Mouse (Mus musculus): ENCODE data around the gene Dnmt3a.
A peak's percentile ranks its signal among the peaks of the same experiment; 100 is the strongest.

The Dnmt3a gene

DNA sequence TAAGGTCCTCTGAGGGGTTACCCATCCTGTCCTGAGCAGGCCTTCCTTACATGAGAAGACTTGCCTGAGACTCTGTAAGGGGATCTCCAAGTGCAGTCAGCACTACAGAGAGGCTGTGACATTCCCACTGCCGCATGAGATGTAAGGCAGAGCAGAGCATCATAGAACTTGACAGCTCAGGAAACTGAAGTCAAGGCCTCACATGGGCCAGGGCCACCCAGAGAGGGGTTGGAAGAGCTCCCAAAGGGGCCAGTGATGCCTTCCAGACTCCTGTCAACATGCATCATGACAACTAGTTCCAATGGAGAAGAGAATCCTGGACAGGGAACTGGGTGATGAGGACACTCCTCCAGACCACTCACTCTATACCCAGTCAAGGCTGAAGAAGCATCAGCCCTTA is 18.3 kb upstream of the Dnmt3a start:
- no peak for DNase-seq

DNA sequence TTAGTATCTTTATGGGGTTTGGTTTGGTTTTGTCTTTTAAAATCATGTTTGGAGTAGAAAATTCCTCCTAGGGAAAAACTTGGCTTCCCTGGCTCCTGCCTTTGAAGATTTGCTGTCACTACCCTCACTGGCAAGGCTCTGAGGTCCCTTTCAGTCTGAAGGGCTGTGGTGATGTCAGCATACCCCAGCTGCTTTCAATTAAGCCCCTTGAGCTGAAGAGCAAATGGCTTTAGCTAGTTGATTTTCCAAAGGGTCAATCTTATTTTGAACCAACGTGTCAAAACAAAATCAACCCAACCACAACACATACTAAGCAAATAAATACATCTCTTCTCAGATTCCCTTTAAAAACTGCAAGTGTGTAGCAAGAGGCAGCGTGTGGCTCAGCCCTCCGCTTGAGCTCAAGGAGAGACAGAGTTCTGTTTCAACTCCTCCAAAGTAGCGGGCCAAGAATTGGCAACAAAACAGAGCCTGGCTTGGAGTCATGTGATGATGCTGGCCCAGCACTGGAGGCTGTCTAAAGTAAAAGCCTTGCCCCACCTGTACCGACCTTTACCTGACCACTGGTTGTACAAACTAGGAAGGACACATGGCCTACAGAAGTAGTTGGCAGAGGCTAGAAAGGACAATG is 17.3 kb upstream of the Dnmt3a start:
- no peak for DNase-seq

GRCm38 (mm10) chr12:3789626-3790185 is 16.1 kb upstream of the Dnmt3a start:
- no peak for DNase-seq

DNA sequence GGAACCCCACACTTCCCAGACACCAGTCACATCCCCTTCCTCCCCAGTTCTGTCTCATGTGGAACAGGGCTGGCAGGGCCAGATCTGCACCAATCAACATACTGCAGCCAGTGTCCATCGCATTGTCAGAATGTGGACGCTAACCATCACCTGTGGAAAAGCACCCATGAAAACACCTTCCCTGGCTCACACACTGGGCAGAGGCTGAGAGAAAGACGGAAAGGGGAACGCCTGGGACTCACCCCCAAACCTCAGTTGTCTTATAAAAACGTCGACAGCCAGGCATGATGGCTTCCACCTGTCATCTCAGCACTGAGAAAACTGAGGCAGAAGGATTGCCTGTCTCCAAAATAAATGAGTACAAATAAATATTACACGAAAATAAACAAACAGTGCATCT is 14.6 kb upstream of the Dnmt3a start:
- no peak for DNase-seq

- peak; percentile 99 for DNase-seq
These were observed 14.1 kb upstream of the Dnmt3a start for GRCm38 (mm10) chr12:3791732-3792131.

DNA sequence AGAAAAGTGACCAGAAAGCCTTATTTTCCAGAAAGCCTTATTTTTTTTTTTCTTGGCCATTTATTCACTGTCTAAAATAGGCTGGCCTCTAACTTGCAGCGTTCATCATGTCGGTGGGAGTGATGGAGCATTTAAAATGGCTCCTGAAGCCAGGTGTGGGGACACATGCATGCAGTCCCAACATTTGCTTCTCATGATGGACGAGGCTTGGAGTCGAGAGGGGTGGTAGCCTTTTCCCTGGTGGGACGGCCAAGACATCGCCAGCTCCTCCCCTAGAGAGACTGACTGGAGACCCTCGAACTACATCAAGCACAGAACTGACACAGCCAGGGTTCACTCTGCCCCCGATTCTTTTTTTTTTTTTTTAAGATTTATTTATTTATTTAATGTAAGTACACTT is 13.6 kb upstream of the Dnmt3a start:
- no peak for DNase-seq

DNA sequence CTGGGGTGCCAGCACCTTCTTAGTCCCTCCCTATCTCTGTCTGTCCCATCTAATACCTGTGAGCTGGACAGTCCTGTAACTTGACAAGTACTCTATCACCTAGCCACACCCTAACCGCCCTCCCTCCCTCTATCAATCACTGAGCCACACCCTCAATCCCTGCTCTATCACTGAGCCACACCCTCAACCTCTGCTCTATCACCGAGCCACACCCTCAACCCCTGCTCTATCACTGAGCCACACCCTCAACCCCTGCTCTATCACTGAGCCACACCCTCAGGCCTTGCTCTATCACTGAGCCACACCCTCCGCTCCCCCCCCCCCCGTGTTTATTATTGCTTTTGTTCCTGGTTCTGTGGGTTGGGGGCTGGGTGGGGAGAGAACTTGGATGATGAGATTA is 10.2 kb upstream of the Dnmt3a start:
- no peak for DNase-seq

GRCm38 (mm10) chr12:3799551-3799950 is 6.3 kb upstream of the Dnmt3a start:
- peak; percentile 94 for DNase-seq

GRCm38 (mm10) chr12:3806271-3806684 is 471 bp downstream of the Dnmt3a start:
- DNase-seq, result peak; percentile 98

DNA sequence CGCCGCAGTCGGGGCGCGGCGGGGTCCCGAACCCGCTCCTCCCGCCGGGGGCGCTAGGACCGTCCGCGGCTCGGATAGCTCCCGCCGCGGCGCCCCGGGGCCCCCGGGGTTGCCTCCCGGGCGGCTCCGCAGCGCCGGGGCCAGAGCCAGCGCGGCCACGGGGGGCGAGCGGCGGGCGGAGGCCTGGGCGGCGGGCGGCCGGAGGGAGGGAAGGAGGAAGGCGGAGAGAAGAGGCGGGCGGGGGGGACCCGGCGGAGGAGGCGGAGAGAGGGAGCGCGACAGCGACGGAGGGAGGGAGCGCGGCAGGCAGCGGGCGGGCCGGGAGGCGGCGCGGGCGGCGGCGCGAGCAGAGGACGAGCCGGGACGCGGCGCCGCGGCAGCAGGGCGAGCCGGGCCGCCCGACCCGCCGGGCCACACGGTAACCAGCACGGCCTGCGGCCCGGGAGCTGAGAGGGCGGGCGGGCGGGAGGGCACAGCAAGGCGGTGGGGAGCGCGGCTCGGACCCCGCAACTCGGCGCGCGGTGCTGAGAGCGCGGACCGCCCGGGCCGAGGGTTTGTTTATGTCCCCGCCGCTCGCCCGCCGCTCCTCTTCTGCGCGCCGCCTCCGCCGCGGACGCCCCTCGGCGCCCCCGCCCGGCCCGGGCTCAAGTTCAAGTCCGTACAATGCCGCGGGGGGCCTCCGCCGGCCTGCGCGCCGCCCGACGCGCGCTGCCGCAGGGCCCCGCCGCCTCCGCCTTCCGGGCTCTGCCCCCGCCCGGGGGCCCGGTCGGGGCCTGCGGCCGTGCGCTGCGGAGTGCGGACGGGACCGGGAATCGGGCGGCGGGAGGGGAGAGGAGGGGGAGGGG is 1.1 kb downstream of the Dnmt3a start:
- peak; percentile 98 for DNase-seq

GRCm38 (mm10) chr12:3807548-3808395 is 2.0 kb downstream of the Dnmt3a start:
- DNase-seq, result peak; percentile 98

DNA sequence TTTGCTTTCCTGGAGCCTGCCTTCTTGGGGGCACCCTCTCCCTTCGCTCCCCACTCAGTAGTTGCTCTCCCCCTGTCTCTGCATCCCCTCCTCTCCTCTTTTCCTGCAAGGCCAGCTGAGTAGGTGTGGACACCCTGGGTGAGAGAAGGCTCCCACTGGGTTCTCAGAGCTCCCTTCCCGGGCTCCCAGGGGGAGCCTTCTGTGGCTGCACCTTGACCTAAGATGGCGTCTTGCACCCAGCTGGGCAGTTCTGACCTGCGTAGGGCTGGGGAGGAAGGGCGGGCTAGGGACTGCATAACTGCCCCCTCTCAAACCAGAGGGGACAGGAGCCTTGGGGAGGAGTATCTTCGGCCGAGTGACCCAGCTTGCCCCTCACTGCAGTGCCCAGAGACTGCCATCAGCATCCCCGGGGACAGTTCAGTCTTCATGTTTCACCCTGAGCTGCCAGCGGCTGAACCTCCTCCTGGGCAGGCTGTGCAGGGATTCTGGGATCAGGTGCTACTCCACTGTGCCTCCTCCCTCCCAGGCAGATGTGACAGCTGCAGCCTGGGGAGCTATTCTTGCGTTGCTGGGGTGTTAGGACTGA is 2.7 kb downstream of the Dnmt3a start:
- DNase-seq, result peak; percentile 97

GRCm38 (mm10) chr12:3809520-3810180 is 3.8 kb downstream of the Dnmt3a start:
- DNase-seq, result peak; percentile 93

DNA sequence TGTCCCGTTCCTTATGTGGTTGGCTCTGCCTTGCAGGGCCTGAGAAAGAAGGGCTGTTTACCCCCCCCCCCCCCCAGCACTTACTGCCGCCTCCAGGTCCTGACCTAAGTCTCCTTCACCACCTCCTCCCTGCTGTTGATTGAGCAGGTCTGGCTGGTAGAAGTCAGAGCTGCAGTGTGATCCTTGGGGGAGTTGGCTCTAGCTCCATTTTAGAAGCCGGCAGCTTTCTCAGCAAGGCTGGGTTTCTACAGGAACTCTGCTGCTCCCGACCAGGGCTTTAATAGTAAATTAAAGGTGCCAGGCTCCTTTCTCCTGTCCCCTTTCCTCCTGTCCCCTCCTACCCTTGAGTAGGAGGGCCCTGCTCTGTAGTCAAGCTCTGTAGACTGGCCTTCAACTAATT is 4.6 kb downstream of the Dnmt3a start:
- DNase-seq, result no peak

- DNase-seq, result peak; percentile 93
These were observed 5.8 kb downstream of the Dnmt3a start for GRCm38 (mm10) chr12:3811596-3811995.

GRCm38 (mm10) chr12:3812251-3812650 is 6.4 kb downstream of the Dnmt3a start:
- peak; percentile 91 for DNase-seq

- DNase-seq, result peak; percentile 91
These were observed 7.3 kb downstream of the Dnmt3a start for GRCm38 (mm10) chr12:3813138-3813537.

DNA sequence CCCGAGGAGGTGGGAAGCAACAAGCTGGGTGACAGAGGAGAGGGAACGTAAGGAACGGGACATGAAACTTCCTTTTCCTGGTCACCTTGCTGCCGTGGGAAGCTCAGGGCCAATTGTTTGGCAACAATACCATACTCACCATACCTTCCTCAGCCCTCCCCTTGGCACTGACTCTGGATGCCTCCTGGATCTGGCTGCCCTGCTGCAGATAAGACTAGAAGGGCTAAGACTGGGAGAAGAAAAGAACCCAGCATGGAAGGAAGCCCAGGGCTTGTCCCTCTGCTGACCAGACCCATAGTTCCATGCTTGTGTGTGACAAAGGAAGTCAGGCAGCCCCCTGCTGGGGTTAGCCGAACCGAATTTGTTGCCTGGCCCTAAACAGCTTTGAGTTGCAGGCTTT is 9.6 kb downstream of the Dnmt3a start:
- no peak for DNase-seq

- no peak for DNase-seq
These were observed 11.2 kb downstream of the Dnmt3a start for GRCm38 (mm10) chr12:3817033-3817432.

- DNase-seq, result no peak
These were observed 11.8 kb downstream of the Dnmt3a start for GRCm38 (mm10) chr12:3817566-3817965.

DNA sequence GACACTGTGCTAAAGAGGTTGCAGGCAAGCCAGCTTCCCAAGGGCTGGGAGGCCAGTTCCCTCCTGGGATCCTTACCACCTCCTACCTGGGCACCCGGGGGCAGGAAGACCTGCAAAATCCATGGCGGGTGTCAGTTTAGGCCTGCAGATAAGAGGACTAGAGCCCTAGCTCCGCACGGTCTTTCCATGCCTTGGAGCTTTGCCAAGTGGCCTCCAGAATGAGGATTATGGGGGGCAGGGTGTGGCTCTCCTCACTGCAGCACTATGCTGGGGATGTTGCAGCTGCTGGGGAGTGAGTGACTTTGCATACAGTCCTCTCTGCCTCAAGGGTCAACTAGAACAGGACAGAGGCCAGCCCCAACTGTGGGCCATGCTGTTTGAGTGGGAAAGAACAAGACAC is 14.1 kb downstream of the Dnmt3a start:
- no peak for DNase-seq

DNA sequence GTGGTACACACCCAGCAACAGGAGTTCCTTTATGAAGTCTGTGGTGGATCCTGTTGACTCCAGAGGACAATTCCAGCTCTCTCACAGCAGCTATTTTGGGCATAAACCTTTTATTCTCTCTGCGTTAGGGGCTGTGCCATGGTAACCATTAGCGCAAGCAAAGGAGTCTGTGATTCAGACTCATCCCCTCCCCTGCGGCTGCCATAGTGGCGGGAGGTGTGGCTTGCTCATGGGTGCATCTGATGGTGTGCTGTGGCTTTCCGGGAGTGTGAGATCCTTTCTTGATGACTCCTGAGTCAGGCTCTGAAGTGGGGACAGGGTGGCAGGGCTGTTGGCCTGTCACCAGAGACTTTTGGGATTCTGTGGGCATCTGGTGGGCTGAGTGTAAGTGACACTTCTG is 17.6 kb downstream of the Dnmt3a start:
- no peak for DNase-seq

Measured in heart, adult 11 months (tissue).